Mouse (Mus musculus): ENCODE results near the gene Dkk1.

DNA sequence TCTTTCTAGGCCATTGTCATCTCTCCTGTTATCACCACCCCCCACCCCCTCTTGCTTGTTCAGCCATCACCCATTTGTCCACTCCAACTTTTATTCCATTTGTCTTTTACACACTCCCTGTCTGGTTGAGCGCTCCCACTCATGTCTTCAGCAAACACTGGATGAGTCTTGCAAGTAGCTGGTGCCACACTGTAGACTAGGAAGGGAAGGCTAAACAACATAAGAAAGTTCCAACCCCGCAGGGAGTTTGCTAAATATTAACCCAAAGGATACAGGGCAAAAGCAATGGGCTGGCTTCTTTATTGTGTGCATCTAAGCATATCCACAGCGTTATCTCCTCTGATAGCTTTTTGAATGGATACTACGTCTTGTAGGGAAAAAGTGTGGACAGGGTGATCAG, 39.0 kb downstream of the Dkk1 start:
- TF ChIP-seq GATA1 (IDR thresholded peaks at IDR 0.05; ENCODE audit: borderline replicate concordance, low read length), result no peak
- no peak for TF ChIP-seq TAL1 (conservative IDR thresholded peaks at IDR 0.05; ENCODE audit: low read depth, low read length)
- TF ChIP-seq CTCF (IDR thresholded peaks at IDR 0.05; ENCODE audit: low read depth, low read length), result no peak
- no peak for TF ChIP-seq POLR2AphosphoS5 (IDR thresholded peaks at IDR 0.05; ENCODE audit: insufficient replicate concordance, low read depth, low read length)
- no peak for TF ChIP-seq GATA2 (IDR thresholded peaks at IDR 0.05; ENCODE audit: borderline replicate concordance, low read depth, low read length)

Data from G1E (cell line).